Mouse (Mus musculus): Measurements from ENCODE around the gene Spic. TPM values are rescaled to one million over a fixed set of nuclear protein-coding genes. Genes with fewer than 3 reads are reported as not detected.
"Not testable (repeated sequence)": the region's sequence is repeated elsewhere in the genome, so short reads cannot be mapped to it uniquely, and the experiment has no call there.

Spic gene
- polyA plus RNA-seq, 1 experiment: 0.14 TPM

GRCm38 (mm10) chr10:88663856-88664255 is 21.0 kb downstream of the Spic start:
- DNase-seq (ENCODE audit: low read depth, low spot score): not testable (repeated sequence)

GRCm38 (mm10) chr10:88658918-88659317 is 25.9 kb downstream of the Spic start:
- no peak for DNase-seq (ENCODE audit: low read depth, low spot score)
- 81% methylated on average over 4 of the region's 4 CpGs for WGBS

DNA sequence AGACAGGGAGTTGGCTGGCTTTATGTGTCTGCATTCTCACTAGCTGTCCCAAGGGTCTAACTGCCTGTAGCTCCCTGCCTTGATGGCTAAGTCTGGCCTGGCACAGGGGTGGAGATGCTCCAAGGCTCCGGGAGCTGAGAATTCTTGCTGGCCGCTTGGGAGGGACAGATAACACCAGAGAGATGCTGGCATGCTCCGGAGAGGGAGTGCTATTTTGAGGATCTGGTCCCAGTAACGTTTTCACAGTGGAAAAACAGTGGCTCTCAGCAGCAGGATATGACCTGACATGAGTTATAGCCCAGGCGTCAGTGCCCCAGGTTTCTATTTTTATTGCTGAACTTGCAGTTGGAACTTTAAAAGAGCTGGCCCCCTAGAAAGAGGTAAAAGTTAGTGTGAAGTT is 39.4 kb downstream of the Spic start:
- DNase-seq (ENCODE audit: low read depth, low spot score): no peak
- 26% methylated on average over 5 of the region's 5 CpGs for WGBS

DNA sequence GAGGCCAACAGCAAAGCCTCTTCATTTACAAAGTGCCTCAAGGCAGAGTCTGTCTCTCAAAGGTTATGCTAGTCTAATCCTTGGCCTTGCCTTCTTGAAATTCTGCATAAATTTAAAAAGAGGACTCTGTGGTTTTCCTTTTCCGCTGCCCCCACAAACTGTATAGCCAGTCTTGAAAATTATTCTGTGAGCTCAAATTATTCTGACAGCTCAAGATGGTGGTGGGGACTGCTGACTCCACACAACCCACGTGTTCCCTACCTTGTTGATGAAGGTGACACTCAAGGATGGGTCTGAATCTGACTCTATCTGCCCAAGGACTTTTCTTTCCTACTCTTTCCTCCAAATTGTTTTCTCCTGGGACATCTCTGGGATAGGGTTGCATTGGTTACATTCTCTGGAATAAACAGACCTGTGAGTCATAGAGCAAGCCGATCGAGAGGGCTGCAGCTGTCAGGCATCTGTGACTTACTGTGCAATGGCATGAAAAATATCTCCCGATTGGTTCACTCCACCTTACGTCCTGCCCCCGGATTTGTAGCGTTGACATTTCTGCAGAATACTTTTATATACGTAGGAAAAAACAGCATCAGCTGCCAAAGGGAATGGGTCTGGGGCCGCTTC is 53.4 kb downstream of the Spic start:
- WGBS: 58% methylated on average over 10 of the region's 10 CpGs
- DNase-seq (ENCODE audit: low read depth, low spot score): no peak

DNA sequence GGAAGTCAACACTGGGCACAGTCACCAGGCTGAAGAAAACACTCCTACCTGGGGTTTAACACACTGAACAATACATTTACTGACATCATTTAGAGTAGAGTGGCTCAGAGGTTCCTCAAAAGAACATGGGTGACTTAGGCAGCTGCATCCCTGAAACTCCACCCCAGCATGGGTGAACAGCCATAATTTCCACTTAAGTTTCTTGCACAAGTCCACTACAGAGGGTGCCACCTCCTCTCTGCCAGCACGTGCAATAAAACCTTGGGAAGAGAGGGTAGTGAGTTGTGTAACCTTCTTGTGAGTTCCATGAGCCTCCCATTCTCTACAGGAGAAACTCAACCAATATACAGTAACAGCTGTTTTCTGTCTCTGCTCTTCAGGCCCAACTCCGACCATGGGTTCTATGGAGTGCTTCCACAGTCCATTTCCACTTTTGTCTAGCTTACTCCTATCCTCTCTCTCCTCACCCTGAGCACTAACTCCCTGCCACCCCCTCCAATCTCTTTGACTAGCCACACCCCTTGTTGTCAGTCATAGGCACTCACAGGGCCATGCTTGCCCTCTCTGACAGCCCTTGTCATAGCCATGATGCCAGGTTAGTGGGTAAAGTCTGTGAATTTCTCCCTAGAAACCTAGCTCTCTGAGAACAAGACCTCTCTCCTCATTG is 54.0 kb downstream of the Spic start:
- no peak for DNase-seq (ENCODE audit: low read depth, low spot score)
- 55% methylated on average over 2 of the region's 2 CpGs for WGBS

GRCm38 (mm10) chr10:88627052-88627451 is 57.8 kb downstream of the Spic start:
- WGBS: 66% methylated on average over 4 of the region's 4 CpGs

DNA sequence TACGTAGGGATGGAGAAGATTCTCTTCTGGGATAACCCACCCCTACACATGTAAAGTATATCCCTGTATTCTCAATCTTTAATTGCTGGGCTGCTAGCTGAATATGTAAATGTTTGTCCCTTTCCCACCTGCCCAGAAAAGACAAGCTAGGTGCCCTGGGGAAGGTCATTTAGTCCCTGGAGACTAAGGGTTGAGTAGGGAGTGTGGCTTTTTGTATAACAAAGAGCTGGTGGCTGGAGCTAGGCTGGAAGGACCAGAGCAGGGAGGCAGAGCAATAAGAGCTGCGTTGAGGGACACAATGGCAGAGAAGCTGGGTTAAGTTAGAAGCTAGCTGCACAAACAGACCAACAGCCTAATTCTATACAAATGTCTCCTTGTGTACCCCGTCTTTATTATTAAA is 58.6 kb downstream of the Spic start:
- DNase-seq (ENCODE audit: low read depth, low spot score): no peak
- WGBS: 78% methylated on average over 3 of the region's 3 CpGs

More at GRCm38 (mm10) chr10:88627052-88627451, 57.8 kb downstream of the Spic start:
- no peak for DNase-seq (ENCODE audit: low read depth, low spot score)

Other genes starting within 250 kb of the Spic start
- gene Sycp3, start 225.4 kb downstream of the Spic start, polyA plus RNA-seq (2012; rRNA removed): not detected in 2 replicates
- 27.0 and 54.9 TPM in 2 replicates for gene Chpt1, start 180.9 kb downstream of the Spic start, polyA plus RNA-seq (2012; rRNA removed)
- gene Mybpc1, start 79.9 kb downstream of the Spic start, polyA plus RNA-seq (2012; rRNA removed): 0.04 TPM in 1 of 2 replicates, not detected in the other
- 31.0 and 33.1 TPM in 2 replicates for gene Arl1, start 45.8 kb upstream of the Spic start, polyA plus RNA-seq (2012; rRNA removed)
- gene Utp20, start 141.8 kb upstream of the Spic start, polyA plus RNA-seq (2012; rRNA removed): 5.4 and 5.5 TPM in 2 replicates
- gene Slc5a8, start 201.0 kb upstream of the Spic start, polyA plus RNA-seq (2012; rRNA removed): 31.5 and 38.7 TPM in 2 replicates

Measured in large intestine, adult 2 months (tissue).